8 mouse cellular contexts compared by ENCODE assay signal in genomic region chr5:129730344-129730743, GRCm38 (mm10). TPM values are rescaled to one million over a fixed set of nuclear protein-coding genes. Genes with fewer than 3 reads are reported as not detected.
DNase-seq lines count a peak whose midpoint lies in the region; ATAC-seq and TF ChIP-seq lines count a peak whose summit lies in the region.

No protein-coding gene starts in this region.

- H3K4me3 ChIP-seq in embryonic facial prominence, embryonic 13.5 days: no peak overlapping the region
- no peak overlapping the region for H3K4me3 ChIP-seq in heart, postnatal 0 days (ENCODE audit: low read depth, low read length)
- 0 out of 2 replicates have a peak overlapping the region, but pooled peaks have one; percentile 1 for H3K4me3 ChIP-seq in liver, embryonic 11.5 days (ENCODE audit: low read depth, low read length)
- H3K4me3 ChIP-seq in left cerebral cortex, adult 2 months: no peak overlapping the region

- WGBS in embryonic facial prominence, embryonic 13.5 days: 66% methylated on average over 11 of the region's 11 CpGs
- 11% methylated on average over 11 of the region's 11 CpGs for WGBS in heart, postnatal 0 days
- 54% methylated on average over 11 of the region's 11 CpGs for WGBS in liver, embryonic 11.5 days

- peak; percentile 39 to 42 for DNase-seq in urinary bladder, postnatal 36 days (ENCODE audit: low spot score in 2 of 2)
- no peak for DNase-seq in urinary bladder, postnatal 25 days (ENCODE audit: low spot score)
- DNase-seq in heart, postnatal 0 days (ENCODE audit: low spot score): peak; percentile 85
- no peak for DNase-seq in liver, embryonic 11.5 days (ENCODE audit: low spot score)
- no peak for DNase-seq in left cerebral cortex, postnatal 25 days (ENCODE audit: low spot score in 2 of 2)
- no peak for DNase-seq in left cerebral cortex, adult 2 months (ENCODE audit: extremely low spot score in 1 of 2, low spot score in 2 of 2)
- no peak for DNase-seq in frontal cortex, postnatal 25 days (ENCODE audit: low spot score in 2 of 2)

- no peak for TF ChIP-seq CTCF in heart, postnatal 0 days (IDR thresholded peaks at IDR 0.05; ENCODE audit: low read depth)
- TF ChIP-seq CTCF in left cerebral cortex, adult 2 months (IDR thresholded peaks at IDR 0.05): no peak

- peaks cover 11% of the 10 kb centered on the region for H3K36me3 ChIP-seq in embryonic facial prominence, embryonic 13.5 days
- no peaks in the 10 kb centered on the region for H3K36me3 ChIP-seq in heart, postnatal 0 days (replicated peaks; ENCODE audit: control insufficient read depth, insufficient read depth, low read length)
- peaks cover 4% of the 10 kb centered on the region; the same call in 1 of the 2 replicates for H3K36me3 ChIP-seq in liver, embryonic 11.5 days (ENCODE audit: control insufficient read depth, insufficient read depth, low read length)

- H3K9me3 ChIP-seq in embryonic facial prominence, embryonic 13.5 days: no peaks in the 10 kb centered on the region
- no peaks in the 10 kb centered on the region for H3K9me3 ChIP-seq in heart, postnatal 0 days (replicated peaks; ENCODE audit: control insufficient read depth, low read length)
- H3K9me3 ChIP-seq in liver, embryonic 11.5 days (ENCODE audit: control insufficient read depth, low read length): no peaks in the 10 kb centered on the region

- H3K4me1 ChIP-seq in embryonic facial prominence, embryonic 13.5 days: peaks cover 53% of the 10 kb centered on the region
- H3K4me1 ChIP-seq in heart, postnatal 0 days (ENCODE audit: control insufficient read depth, insufficient read depth): peaks cover 33% of the 10 kb centered on the region
- H3K4me1 ChIP-seq in liver, embryonic 11.5 days (replicated peaks; ENCODE audit: control insufficient read depth, insufficient read depth, low read length): peaks cover 49% of the 10 kb centered on the region

- no peak overlapping the region for H3K4me2 ChIP-seq in embryonic facial prominence, embryonic 13.5 days
- peak overlapping the region; percentile 49 for H3K4me2 ChIP-seq in heart, postnatal 0 days (ENCODE audit: low read depth, low read length)
- peak overlapping the region; percentile 52 for H3K4me2 ChIP-seq in liver, embryonic 11.5 days

- no peak for ATAC-seq in embryonic facial prominence, embryonic 13.5 days (ENCODE audit: insufficient number of reproducible peaks, insufficient read depth, low FRiP score, low TSS enrichment, low read depth)
- ATAC-seq in heart, postnatal 0 days (ENCODE audit: insufficient read depth, low read depth): peak; percentile 87
- peak; percentile 67 for ATAC-seq in liver, embryonic 11.5 days (replicated peaks; ENCODE audit: low FRiP score)

- peak; percentile 89 for TF ChIP-seq EP300 in heart, postnatal 0 days (IDR thresholded peaks at IDR 0.05; ENCODE audit: low read depth)

- H3K9ac ChIP-seq in embryonic facial prominence, embryonic 13.5 days: 0 out of 2 replicates have a peak overlapping the region, but pooled peaks have one; percentile 4
- H3K9ac ChIP-seq in heart, postnatal 0 days (replicated peaks; ENCODE audit: low read depth, low read length): peak overlapping the region; percentile 52; the same call in 1 of the 2 replicates
- H3K9ac ChIP-seq in liver, embryonic 11.5 days (ENCODE audit: low read depth, low read length): peak overlapping the region; percentile 31

- intact Hi-C loops in left cerebral cortex, postnatal 25 days (cut with DNase I): no loop called here
- intact Hi-C loops in left cerebral cortex, adult 2 months (cut with DNase I): no loop called here

- no peaks in the 10 kb centered on the region for H3K27me3 ChIP-seq in embryonic facial prominence, embryonic 13.5 days
- no peaks in the 10 kb centered on the region for H3K27me3 ChIP-seq in heart, postnatal 0 days (ENCODE audit: control insufficient read depth, insufficient read depth, low read length)
- no peaks in the 10 kb centered on the region for H3K27me3 ChIP-seq in liver, embryonic 11.5 days (replicated peaks; ENCODE audit: control insufficient read depth, insufficient read depth, low read length)

- H3K27ac ChIP-seq in embryonic facial prominence, embryonic 13.5 days: no peak overlapping the region
- peak overlapping the region; percentile 91 for H3K27ac ChIP-seq in heart, postnatal 0 days (ENCODE audit: low read depth)
- H3K27ac ChIP-seq in liver, embryonic 11.5 days (ENCODE audit: low read depth, low read length): peak overlapping the region; percentile 65
- no peak overlapping the region for H3K27ac ChIP-seq in left cerebral cortex, adult 2 months

RNA-seq across cellular contexts. Expression of gene Nipsnap2, which starts 5.5 kb away (rescaled TPM):
- 112 and 113 TPM in 2 replicates for polyA plus RNA-seq in embryonic facial prominence, embryonic 13.5 days (2015; fragmentation: Nextera tagmentation; extraction: Ambion mirVana)
- total RNA-seq in heart, postnatal 0 days (2014; rRNA removed; ENCODE audit: low replicate concordance): 563 and 624 TPM in 2 replicates
- 720 and 738 TPM in 2 replicates for polyA plus RNA-seq in heart, postnatal 0 days (2015; fragmentation: Nextera tagmentation; extraction: Ambion mirVana)
- 58.7 and 58.9 TPM in 2 replicates for polyA plus RNA-seq in liver, embryonic 11.5 days (2014; fragmentation: Nextera tagmentation; extraction: Ambion mirVana)
- total RNA-seq in left cerebral cortex, postnatal 25 days (2021): 10 to 100 TPM; 76.9 to 79.4 TPM
- total RNA-seq in left cerebral cortex, adult 2 months (2021): 10 to 100 TPM; 72.4 to 72.6 TPM

RNA-seq across cellular contexts. Expression of gene Mrps17, which starts 15.0 kb away (rescaled TPM):
- polyA plus RNA-seq in embryonic facial prominence, embryonic 13.5 days (2015; fragmentation: Nextera tagmentation; extraction: Ambion mirVana): 205 and 223 TPM in 2 replicates
- 141 and 196 TPM in 2 replicates for total RNA-seq in heart, postnatal 0 days (2014; rRNA removed; ENCODE audit: low replicate concordance)
- polyA plus RNA-seq in heart, postnatal 0 days (2015; fragmentation: Nextera tagmentation; extraction: Ambion mirVana): 173 and 181 TPM in 2 replicates
- polyA plus RNA-seq in liver, embryonic 11.5 days (2014; fragmentation: Nextera tagmentation; extraction: Ambion mirVana): 209 and 221 TPM in 2 replicates
- 10 to 100 TPM; 80.0 to 87.2 TPM for total RNA-seq in left cerebral cortex, postnatal 25 days (2021)
- 10 to 100 TPM; 78.0 to 87.8 TPM for total RNA-seq in left cerebral cortex, adult 2 months (2021)

RNA-seq across cellular contexts. Expression of gene Sept14, which starts 22.0 kb away (rescaled TPM):
- not detected in 2 replicates for polyA plus RNA-seq in embryonic facial prominence, embryonic 13.5 days (2015; fragmentation: Nextera tagmentation; extraction: Ambion mirVana)
- not detected in 2 replicates for total RNA-seq in heart, postnatal 0 days (2014; rRNA removed; ENCODE audit: low replicate concordance)
- polyA plus RNA-seq in heart, postnatal 0 days (2015; fragmentation: Nextera tagmentation; extraction: Ambion mirVana): not detected in 2 replicates
- polyA plus RNA-seq in liver, embryonic 11.5 days (2014; fragmentation: Nextera tagmentation; extraction: Ambion mirVana): not detected in 2 replicates
- total RNA-seq in left cerebral cortex, postnatal 25 days (2021): not detected
- not detected for total RNA-seq in left cerebral cortex, adult 2 months (2021)

RNA-seq across cellular contexts. Expression of gene Psph, which starts 56.9 kb away (rescaled TPM):
- polyA plus RNA-seq in embryonic facial prominence, embryonic 13.5 days (2015; fragmentation: Nextera tagmentation; extraction: Ambion mirVana): 30.3 and 33.7 TPM in 2 replicates
- total RNA-seq in heart, postnatal 0 days (2014; rRNA removed; ENCODE audit: low replicate concordance): 21.9 and 30.1 TPM in 2 replicates
- 26.2 and 26.5 TPM in 2 replicates for polyA plus RNA-seq in heart, postnatal 0 days (2015; fragmentation: Nextera tagmentation; extraction: Ambion mirVana)
- polyA plus RNA-seq in liver, embryonic 11.5 days (2014; fragmentation: Nextera tagmentation; extraction: Ambion mirVana): 120 and 129 TPM in 2 replicates
- 10 to 100 TPM; 21.8 to 23.5 TPM for total RNA-seq in left cerebral cortex, postnatal 25 days (2021)
- total RNA-seq in left cerebral cortex, adult 2 months (2021): 10 to 100 TPM; 19.9 to 20.2 TPM

Comparison
In these comparisons a context has a peak if more than half of its experiments do, and no peak if none do; other contexts are left out.
1. DNase-seq: peak in urinary bladder, postnatal 36 days (2 of 2) and heart, postnatal 0 days (single experiment); none in urinary bladder, postnatal 25 days (single experiment), liver, embryonic 11.5 days (single experiment), left cerebral cortex, postnatal 25 days (0 of 2), left cerebral cortex, adult 2 months (0 of 2) and frontal cortex, postnatal 25 days (0 of 2).
2. H3K27ac ChIP-seq: peak in heart, postnatal 0 days (single experiment) and liver, embryonic 11.5 days (single experiment); none in embryonic facial prominence, embryonic 13.5 days (single experiment) and left cerebral cortex, adult 2 months (single experiment).
3. Peak in every context shown above with its lines, with median percentiles within 50 percentile points of each other: H3K9ac ChIP-seq.